ENCODE assay signal across 10 mouse cellular contexts in genomic region chr11:85392179-85392863, GRCm38 (mm10). TPM values are rescaled to one million over a fixed set of nuclear protein-coding genes. Genes with fewer than 3 reads are reported as not detected.
DNase-seq lines count a peak whose midpoint lies in the region; ATAC-seq and TF ChIP-seq lines count a peak whose summit lies in the region.
"Had no signal": no experiment of that assay in that cellular context is flagged by ENCODE, and none has a peak within 500 bp of the region (broad histone marks: within the 10 kb centered on the region; RNA-seq: fewer than 3 reads in every experiment).

No protein-coding gene starts in this region.

- peak overlapping the region; percentile 64 for H3K27ac ChIP-seq in kidney, adult 2 months (ENCODE audit: insufficient read depth, low read depth, low read length)
- no peak overlapping the region for H3K27ac ChIP-seq in midbrain, embryonic 11.5 days (ENCODE audit: low read depth, low read length)
- no peak overlapping the region for H3K27ac ChIP-seq in cerebellum, adult 2 months (ENCODE audit: insufficient read depth, low read length)
- no peak overlapping the region; the same call in 1 of the 2 replicates for H3K27ac ChIP-seq in forebrain, embryonic 12.5 days
- H3K27ac ChIP-seq: midbrain, embryonic 12.5 days had no signal

- H3K4me1 ChIP-seq in kidney, adult 2 months (ENCODE audit: control insufficient read depth, insufficient read depth, low read length): no peaks in the 10 kb centered on the region
- peaks cover 9% of the 10 kb centered on the region for H3K4me1 ChIP-seq in midbrain, embryonic 11.5 days (ENCODE audit: control insufficient read depth, insufficient read depth, low read length)
- peaks cover 3% of the 10 kb centered on the region; the same call in 1 of the 2 replicates for H3K4me1 ChIP-seq in cerebellum, adult 2 months (ENCODE audit: control insufficient read depth, insufficient read depth, low read length)
- peaks cover 17% of the 10 kb centered on the region for H3K4me1 ChIP-seq in forebrain, embryonic 12.5 days

- H3K27me3 ChIP-seq in kidney, adult 2 months (replicated peaks; ENCODE audit: control insufficient read depth, insufficient read depth, low read length): no peaks in the 10 kb centered on the region
- no peaks in the 10 kb centered on the region for H3K27me3 ChIP-seq in midbrain, embryonic 11.5 days (ENCODE audit: control insufficient read depth, insufficient read depth, low read length)
- H3K27me3 ChIP-seq in cerebellum, adult 2 months (ENCODE audit: control insufficient read depth, insufficient read depth, low read length): no peaks in the 10 kb centered on the region
- H3K27me3 ChIP-seq in forebrain, embryonic 12.5 days: no peaks in the 10 kb centered on the region
- H3K27me3 ChIP-seq: midbrain, embryonic 12.5 days; Patski had no signal

- TF ChIP-seq CTCF in kidney, adult 2 months (conservative IDR thresholded peaks at IDR 0.05; ENCODE audit: insufficient read depth, insufficient read length, low read depth, low read length): no peak
- TF ChIP-seq CTCF in cerebellum, adult 2 months (IDR thresholded peaks at IDR 0.05; ENCODE audit: borderline replicate concordance, insufficient read depth, low read depth, low read length): no peak

- DNase-seq in kidney, adult 2 months: peak; percentile 28
- no peak for DNase-seq in kidney, adult 8-10 months
- DNase-seq in embryo, embryonic 10.5 days (ENCODE audit: low spot score): peak; percentile 53
- DNase-seq in kidney, adult 9 months: peak; percentile 16
- DNase-seq in midbrain, embryonic 11.5 days (ENCODE audit: low spot score, missing footprints): peak; percentile 84
- DNase-seq in cerebellum, adult 2 months: no peak
- DNase-seq in gastrocnemius, postnatal 14 days: no peak

- H3K9me3 ChIP-seq in midbrain, embryonic 11.5 days (ENCODE audit: control insufficient read depth, low read length): no peaks in the 10 kb centered on the region
- no peaks in the 10 kb centered on the region for H3K9me3 ChIP-seq in forebrain, embryonic 12.5 days
- H3K9me3 ChIP-seq: midbrain, embryonic 12.5 days had no signal

- no peak overlapping the region for H3K9ac ChIP-seq in midbrain, embryonic 11.5 days (ENCODE audit: low read length)
- no peak overlapping the region for H3K9ac ChIP-seq in forebrain, embryonic 12.5 days
- H3K9ac ChIP-seq: midbrain, embryonic 12.5 days had no signal

- ATAC-seq in midbrain, embryonic 11.5 days (ENCODE audit: low FRiP score): no peak
- no peak for ATAC-seq in forebrain, embryonic 12.5 days (ENCODE audit: low FRiP score)
- ATAC-seq: Patski had no signal

- H3K36me3 ChIP-seq in kidney, adult 2 months (ENCODE audit: control insufficient read depth, insufficient read depth, low read length): no peaks in the 10 kb centered on the region
- H3K36me3 ChIP-seq in midbrain, embryonic 11.5 days (ENCODE audit: control insufficient read depth, insufficient read depth, low read length): no peaks in the 10 kb centered on the region
- no peaks in the 10 kb centered on the region for H3K36me3 ChIP-seq in forebrain, embryonic 12.5 days (replicated peaks)
- H3K36me3 ChIP-seq: midbrain, embryonic 12.5 days had no signal

- no peak overlapping the region for H3K4me2 ChIP-seq in midbrain, embryonic 11.5 days
- no peak overlapping the region for H3K4me2 ChIP-seq in forebrain, embryonic 12.5 days
- H3K4me2 ChIP-seq: midbrain, embryonic 12.5 days had no signal

- TF ChIP-seq POLR2A in kidney, adult 2 months (IDR thresholded peaks at IDR 0.05; ENCODE audit: low read depth, low read length): no peak
- no peak for TF ChIP-seq POLR2A in cerebellum, adult 2 months (IDR thresholded peaks at IDR 0.05; ENCODE audit: borderline replicate concordance, insufficient read depth, low read length)

- 59% methylated on average over 12 of the region's 12 CpGs for WGBS in kidney, adult 2 months
- WGBS in midbrain, embryonic 11.5 days: 52% methylated on average over 12 of the region's 12 CpGs
- WGBS in cerebellum, adult 2 months: 52% methylated on average over 12 of the region's 12 CpGs
- 46% methylated on average over 12 of the region's 12 CpGs for WGBS in forebrain, embryonic 12.5 days

- H3K4me3 ChIP-seq in kidney, adult 2 months (ENCODE audit: insufficient read depth, low read depth, low read length): no peak overlapping the region
- H3K4me3 ChIP-seq in midbrain, embryonic 11.5 days (ENCODE audit: low read depth, low read length): no peak overlapping the region
- no peak overlapping the region for H3K4me3 ChIP-seq in cerebellum, adult 2 months (replicated peaks; ENCODE audit: insufficient read depth, low read depth, low read length)
- no peak overlapping the region for H3K4me3 ChIP-seq in forebrain, embryonic 12.5 days (replicated peaks)
- H3K4me3 ChIP-seq: midbrain, embryonic 12.5 days had no signal

- intact Hi-C loops in gastrocnemius, postnatal 14 days (cut with DNase I; ENCODE audit: low total_unique reads): no loop called here

RNA-seq across cellular contexts. Expression of gene Bcas3, which starts 39.4 kb away (rescaled TPM):
- polyA plus RNA-seq in kidney, adult 2 months (2012; rRNA removed): 47.3 and 48.1 TPM in 2 replicates
- 29.9 and 30.2 TPM in 2 replicates for polyA plus RNA-seq in midbrain, embryonic 11.5 days (2014; fragmentation: Nextera tagmentation; extraction: Ambion mirVana)
- polyA plus RNA-seq in cerebellum, adult 2 months (2012; rRNA removed): 42.8 and 44.4 TPM in 2 replicates
- total RNA-seq in gastrocnemius, postnatal 14 days (2021): 10 to 100 TPM; 25.3 to 28.5 TPM
- 19.1 and 20.4 TPM in 2 replicates for polyA plus RNA-seq in forebrain, embryonic 12.5 days (2016; fragmentation: Nextera tagmentation; extraction: Ambion mirVana)

Comparison
In these comparisons a context has a peak if more than half of its experiments do, and no peak if none do; other contexts are left out.
1. DNase-seq: peak in kidney, adult 2 months (single experiment), embryo, embryonic 10.5 days (single experiment), kidney, adult 9 months (single experiment) and midbrain, embryonic 11.5 days (single experiment); none in kidney, adult 8-10 months (0 of 2), cerebellum, adult 2 months (0 of 2) and gastrocnemius, postnatal 14 days (single experiment).